Mouse (Mus musculus) duodenum, adult 2 months (tissue): ENCODE data around the gene Ccdc127. TPM values are rescaled to one million over a fixed set of nuclear protein-coding genes. Genes with fewer than 3 reads are reported as not detected.

ENCODE experiments used
- polyA plus RNA-seq: library from polyadenylated mRNA; depleted of rRNA; stranded (reverse); fragments of >200 nt; gene quantifications from 2 replicates; pipeline ENCODE4 v1.2.3, GENCODE M21; 2012; ENCODE audit warnings: low replicate concordance; rRNA removed

Gene Ccdc127
- polyA plus RNA-seq = 0.51 and 0.64 TPM in 2 replicates

GRCm38 (mm10) chr13:74349566-74350434 is at the start of gene Ccdc127, which contains the start of gene Sdha:
Ccdc127 (plus strand) TSS chr13:74350309.
Sdha (minus strand) TSS chr13:74350280.

GRCm38 (mm10) chr13:74317170-74317849 is 32.8 kb upstream of the Ccdc127 start, which contains the start of gene Pdcd6:
Pdcd6 (minus strand) TSS chr13:74317580.

GRCm38 (mm10) chr13:74363859-74364235 is 13.7 kb downstream of the Ccdc127 start, which contains the start of gene Lrrc14b:
Lrrc14b (minus strand) TSS chr13:74364005.

GRCm38 (mm10) chr13:74390371-74390990 is 40.4 kb downstream of the Ccdc127 start, which contains the start of gene Zfp72:
Zfp72 (minus strand) TSS chr13:74390836.

GRCm38 (mm10) chr13:74399298-74399839 is 49.3 kb downstream of the Ccdc127 start, which contains the start of gene Ftl1-ps1:
Ftl1-ps1 (plus strand) TSS chr13:74399694.

Other genes with a start within 250 kb of the Ccdc127 start
- 92.8 and 104 TPM in 2 replicates for gene Slc9a3, start 228.9 kb upstream of the Ccdc127 start, polyA plus RNA-seq
- 27.8 and 29.5 TPM in 2 replicates for gene Exoc3, start 141.6 kb upstream of the Ccdc127 start, polyA plus RNA-seq
- gene Ahrr, start 58.0 kb upstream of the Ccdc127 start, polyA plus RNA-seq = 0.63 and 0.65 TPM in 2 replicates
- gene Pdcd6, start 32.7 kb upstream of the Ccdc127 start, polyA plus RNA-seq = 84.9 and 135 TPM in 2 replicates
- 78.2 and 90.4 TPM in 2 replicates for gene Sdha, start within 50 bp of the Ccdc127 start, polyA plus RNA-seq
- gene Lrrc14b, start 13.7 kb downstream of the Ccdc127 start, polyA plus RNA-seq = 0.21 and 0.30 TPM in 2 replicates
- gene Zfp72, start 40.5 kb downstream of the Ccdc127 start, polyA plus RNA-seq = 0.04 TPM in 2 replicates
- 23.3 and 23.8 TPM in 2 replicates for gene Ftl1-ps1, start 49.4 kb downstream of the Ccdc127 start, polyA plus RNA-seq
- 0.13 and 0.14 TPM in 2 replicates for gene Zfp825, start 143.7 kb downstream of the Ccdc127 start, polyA plus RNA-seq